Mouse (Mus musculus) embryonic facial prominence, embryonic 15.5 days (tissue): Measurements from ENCODE around the gene G2e3. TPM values are rescaled to one million over a fixed set of nuclear protein-coding genes. Genes with fewer than 3 reads are reported as not detected.

Source experiments
- ATAC-seq: fragments of 200-750 bp; cut with Nextera tagmentation; 2 replicates; pipeline ENCODE4 v1.8.0; 2017; ENCODE audit warnings: low read depth, moderate TSS enrichment; ENCODE audit not compliant: insufficient number of reproducible peaks, low FRiP score, low TSS enrichment
- H3K27ac ChIP-seq: fragments of 300-500 bp; sonication (generic); replicated peaks from 2 replicates; pipeline ENCODE4 v1.5.1; 2015; ENCODE audit warnings: mild to moderate bottlenecking, inconsistent platforms
- H3K27me3 ChIP-seq: fragments of 300-500 bp; sonication (generic); 2 replicates; pipeline ENCODE4 v1.6.1; 2015; ENCODE audit warnings: inconsistent platforms
- H3K36me3 ChIP-seq: fragments of 300-500 bp; sonication (generic); 2 replicates; pipeline ENCODE4 v1.6.1; 2015; ENCODE audit warnings: mild to moderate bottlenecking, inconsistent platforms
- H3K4me1 ChIP-seq: fragments of 300-500 bp; sonication (generic); 2 replicates; pipeline ENCODE4 v1.6.1; 2015; ENCODE audit warnings: inconsistent platforms
- H3K4me2 ChIP-seq: fragments of 300-500 bp; sonication (generic); replicated peaks from 2 replicates; pipeline ENCODE4 v1.6.1; 2015; ENCODE audit warnings: mild to moderate bottlenecking, inconsistent platforms
- H3K4me3 ChIP-seq: fragments of 300-500 bp; sonication (generic); replicated peaks from 2 replicates; pipeline ENCODE4 v1.5.1; 2015; ENCODE audit warnings: mild to moderate bottlenecking, inconsistent platforms
- H3K9ac ChIP-seq: fragments of 300-500 bp; sonication (generic); 2 replicates; pipeline ENCODE4 v1.6.1; 2015; ENCODE audit warnings: inconsistent platforms
- H3K9me3 ChIP-seq: fragments of 300-500 bp; sonication (generic); replicated peaks from 2 replicates; pipeline ENCODE4 v1.6.1; 2016; ENCODE audit warnings: inconsistent platforms
- WGBS: fragments of 180-500 bp; shearing (Covaris S2); methylation state at CpG from one replicate; pipeline ENCODE4 v1.1.7; 2015; 5-methylcytosine and 5-hydroxymethylcytosine counted together
- polyA plus RNA-seq: library from polyadenylated mRNA; unstranded; fragments of >200 nt; fragmentation: Nextera tagmentation; extraction: Ambion mirVana; gene quantifications from 2 replicates; pipeline ENCODE4 v1.2.1, GENCODE M21; 2015

The G2e3 gene
- 25.0 and 25.5 TPM in 2 replicates for polyA plus RNA-seq

DNA sequence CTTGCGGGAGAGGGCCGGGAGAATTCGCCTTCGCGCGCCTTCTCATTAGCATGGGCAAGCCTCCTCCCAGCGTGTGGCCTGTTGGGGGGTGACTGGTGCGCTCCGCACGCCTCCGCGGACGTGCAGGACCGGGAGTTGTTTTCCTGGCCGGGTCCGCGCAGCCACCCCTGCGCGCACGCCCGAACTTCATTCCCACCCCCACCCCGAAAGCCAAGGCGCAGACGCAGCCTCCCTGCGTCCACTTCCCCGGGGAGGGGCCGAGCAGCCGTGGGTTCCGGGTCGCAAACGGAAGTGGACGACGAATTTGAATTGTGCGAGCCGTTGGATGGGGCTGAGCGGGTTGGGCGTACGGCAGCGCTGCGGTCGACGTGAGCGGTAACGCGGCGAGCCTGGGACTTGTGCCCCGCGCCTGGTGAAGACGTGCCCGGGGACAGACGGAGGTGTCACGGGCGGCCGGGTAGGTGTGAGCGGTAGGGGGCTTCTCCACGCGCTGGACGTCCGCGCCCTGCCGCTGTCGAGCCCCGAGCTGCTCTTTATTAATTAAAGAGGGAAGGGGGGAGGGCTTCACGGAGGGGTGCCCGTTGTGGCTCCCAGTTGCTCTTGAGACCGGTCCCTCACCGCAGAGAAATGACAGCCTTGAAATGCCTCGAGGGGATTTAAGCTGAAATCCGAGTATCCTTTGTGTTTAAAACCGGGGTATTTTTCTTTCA lies at the start of gene G2e3:
G2e3 (plus strand) TSS at position 74 of the 710 bp plus-strand sequence.
- H3K27me3 ChIP-seq, result no peaks in the 10 kb centered on the region
- peak; percentile 95 for ATAC-seq
- H3K4me2 ChIP-seq, result peak within 1 kb of the TSS; percentile 54
- peak within 1 kb of the TSS; percentile 70 for H3K9ac ChIP-seq
- under 1% methylated on average over 70 of the region's 70 CpGs for WGBS
- H3K4me1 ChIP-seq, result 0 out of 2 replicates have a peak, but pooled peaks cover 6% of the 10 kb centered on the region
- peaks cover 11% of the 10 kb centered on the region for H3K36me3 ChIP-seq
- H3K4me3 ChIP-seq, result peak within 1 kb of the TSS; percentile 92
- peak within 1 kb of the TSS; percentile 93 for H3K27ac ChIP-seq
- H3K9me3 ChIP-seq, result no peaks in the 10 kb centered on the region

DNA sequence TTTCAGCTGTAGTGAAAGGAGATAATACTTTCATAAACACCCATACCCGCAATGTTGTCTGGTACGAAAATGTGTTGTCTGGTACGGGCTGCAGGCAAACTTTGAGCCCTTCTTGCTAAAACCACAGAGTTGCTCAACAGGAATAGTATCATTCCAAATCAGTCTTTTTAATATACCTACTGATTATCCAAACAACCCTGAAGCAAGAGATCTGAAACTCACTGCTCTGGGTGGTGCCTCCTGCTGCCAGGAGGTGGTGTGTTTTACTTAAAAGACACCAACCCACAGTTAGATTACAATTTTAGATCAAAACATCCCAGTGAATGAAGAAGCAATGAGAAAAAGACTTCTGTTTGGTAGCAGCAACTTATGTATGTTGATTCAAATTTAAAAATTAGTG lies 24.3 kb upstream of the G2e3 start:
- Histone ChIP-seq H3K4me2 (no peak overlapping the region), H3K4me3 (no peak overlapping the region), H3K27me3 (no peaks in the 10 kb centered on the region), H3K27ac (no peak overlapping the region), H3K9me3 (no peaks in the 10 kb centered on the region), H3K4me1 (no peaks in the 10 kb centered on the region), H3K36me3 (no peaks in the 10 kb centered on the region), H3K9ac (no peak overlapping the region)
- 68% methylated on average over 3 of the region's 3 CpGs for WGBS
- ATAC-seq, result no peak

DNA sequence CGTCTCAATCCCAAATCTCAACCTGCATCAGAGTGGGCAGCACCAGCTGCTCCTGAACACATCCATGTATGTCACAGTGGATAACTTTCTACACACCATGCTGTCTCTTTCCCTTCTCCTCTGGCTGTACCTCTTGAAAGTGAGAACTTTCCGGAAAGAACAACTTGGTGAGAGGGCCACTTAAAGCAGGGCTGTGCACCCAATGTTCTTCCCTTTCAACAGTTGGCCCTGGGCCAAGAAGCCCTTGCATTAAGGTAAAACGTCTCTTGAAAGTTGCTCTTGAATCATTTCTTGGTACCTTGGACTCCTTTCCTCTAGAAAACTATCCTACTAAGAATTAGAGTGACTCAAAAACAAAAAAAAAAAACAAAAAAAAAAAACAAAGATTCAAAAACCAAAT lies 21.0 kb upstream of the G2e3 start:
- Histone ChIP-seq H3K9me3 (no peaks in the 10 kb centered on the region), H3K27me3 (no peaks in the 10 kb centered on the region), H3K9ac (no peak overlapping the region), H3K4me1 (no peaks in the 10 kb centered on the region), H3K4me2 (no peak overlapping the region), H3K36me3 (no peaks in the 10 kb centered on the region), H3K27ac (no peak overlapping the region), H3K4me3 (no peak overlapping the region)
- 75% methylated on average over 3 of the region's 3 CpGs for WGBS
- no peak for ATAC-seq

DNA sequence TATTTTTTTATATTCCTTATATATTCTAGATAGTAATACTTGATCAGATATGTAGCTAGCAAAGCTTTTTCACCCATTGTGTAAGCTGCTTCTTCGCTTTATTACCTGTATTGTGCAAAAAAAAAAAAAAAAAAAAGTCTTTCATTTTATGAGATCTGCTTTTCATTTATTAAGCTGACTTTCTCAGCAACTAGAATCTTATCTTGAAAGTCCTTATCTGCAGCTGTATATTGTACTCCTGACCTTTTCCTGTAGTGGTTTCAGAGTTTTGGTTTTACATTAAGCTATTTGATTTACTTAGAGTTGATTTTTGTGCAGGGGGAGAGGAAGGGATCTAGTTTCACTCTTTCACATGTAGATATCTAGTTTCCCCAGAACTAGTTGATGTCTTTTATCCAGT lies 10.8 kb upstream of the G2e3 start:
- ATAC-seq, result no peak
- no peaks in the 10 kb centered on the region for H3K4me1 ChIP-seq
- 82% methylated on average over 1 of the region's 1 CpGs for WGBS

DNA sequence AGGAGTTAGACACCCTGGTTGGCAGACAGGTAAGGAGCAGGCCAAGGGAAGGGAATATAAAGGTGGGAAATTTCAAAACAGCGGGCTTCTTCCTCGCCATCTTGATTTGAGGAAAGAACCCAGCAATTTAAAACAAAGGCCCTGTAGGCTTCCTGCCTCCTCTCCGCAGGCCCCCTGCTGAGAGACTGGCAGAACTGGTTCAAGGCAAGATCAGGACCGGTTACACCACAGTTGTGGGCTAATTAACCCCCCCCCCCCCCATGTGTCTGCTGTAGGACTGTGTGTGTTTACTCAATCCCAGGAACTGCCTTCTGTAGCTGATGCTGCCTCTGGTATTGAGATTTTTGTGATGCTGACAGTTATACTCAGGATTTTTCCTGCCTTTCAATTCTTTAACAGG lies 1.7 kb upstream of the G2e3 start:
- H3K4me3 ChIP-seq, result no peak overlapping the region
- 37% methylated on average over 4 of the region's 4 CpGs for WGBS
- H3K27ac ChIP-seq, result no peak overlapping the region
- H3K36me3 ChIP-seq, result no peaks in the 10 kb centered on the region
- no peaks in the 10 kb centered on the region for H3K9me3 ChIP-seq
- 0 out of 2 replicates have a peak, but pooled peaks cover 6% of the 10 kb centered on the region for H3K4me1 ChIP-seq
- H3K4me2 ChIP-seq, result no peak overlapping the region
- no peak overlapping the region for H3K9ac ChIP-seq
- ATAC-seq, result no peak
- no peaks in the 10 kb centered on the region for H3K27me3 ChIP-seq

More for the DNA sequence above, 10.8 kb upstream of the G2e3 start:
- Histone ChIP-seq H3K9ac (no peak overlapping the region), H3K4me2 (no peak overlapping the region), H3K27me3 (no peaks in the 10 kb centered on the region), H3K36me3 (no peaks in the 10 kb centered on the region), H3K4me3 (no peak overlapping the region), H3K27ac (no peak overlapping the region), H3K9me3 (no peaks in the 10 kb centered on the region)

DNA sequence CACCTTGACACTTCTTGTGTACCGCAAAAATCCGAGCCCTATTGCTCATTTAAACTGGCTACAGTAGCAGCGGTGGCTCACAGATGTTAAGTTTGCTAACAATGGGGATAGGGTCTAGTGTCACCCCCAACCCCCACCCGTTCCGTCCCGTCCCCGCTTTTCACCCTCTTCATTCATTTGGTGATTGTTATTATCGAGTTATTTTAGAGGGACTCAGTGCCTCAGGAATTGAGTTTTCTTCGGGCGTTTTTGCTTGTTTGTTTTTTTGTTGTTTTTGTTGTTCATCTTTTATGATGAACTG lies 787 bp downstream of the G2e3 start:
- H3K4me3 ChIP-seq, result peak overlapping the region; percentile 92
- H3K9me3 ChIP-seq, result no peaks in the 10 kb centered on the region
- H3K4me2 ChIP-seq, result peak overlapping the region; percentile 54
- H3K9ac ChIP-seq, result peak overlapping the region; percentile 70
- H3K36me3 ChIP-seq, result peaks cover 16% of the 10 kb centered on the region
- under 1% methylated on average over 10 of the region's 10 CpGs for WGBS
- H3K4me1 ChIP-seq, result 0 out of 2 replicates have a peak, but pooled peaks cover 6% of the 10 kb centered on the region
- peak overlapping the region; percentile 93 for H3K27ac ChIP-seq
- no peaks in the 10 kb centered on the region for H3K27me3 ChIP-seq
- no peak for ATAC-seq

DNA sequence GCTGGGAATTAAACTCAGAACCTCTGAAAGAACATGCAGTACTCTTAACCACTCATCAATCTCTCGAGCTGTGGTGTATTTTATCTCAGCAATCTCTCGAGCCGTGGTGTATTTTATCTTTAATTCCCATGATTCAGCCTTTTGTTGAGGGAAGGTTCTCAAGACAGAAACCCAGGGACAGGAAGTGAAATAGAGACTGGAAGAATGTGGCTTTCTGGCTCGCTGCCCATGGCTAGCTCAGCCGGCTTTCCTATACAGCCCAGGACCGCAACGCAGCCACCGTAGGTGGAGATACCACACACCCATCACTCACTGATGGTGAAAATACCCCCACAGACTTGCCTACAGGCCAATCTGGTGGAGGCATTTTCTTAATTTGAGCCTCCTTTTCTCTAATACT lies 7.4 kb downstream of the G2e3 start:
- H3K27ac ChIP-seq, result no peak overlapping the region
- H3K4me1 ChIP-seq, result no peaks in the 10 kb centered on the region
- 77% methylated on average over 8 of the region's 8 CpGs for WGBS
- H3K4me3 ChIP-seq, result no peak overlapping the region
- no peak overlapping the region for H3K9ac ChIP-seq
- H3K9me3 ChIP-seq, result no peaks in the 10 kb centered on the region
- H3K36me3 ChIP-seq, result peaks cover 49% of the 10 kb centered on the region
- H3K4me2 ChIP-seq, result no peak overlapping the region
- no peak for ATAC-seq
- H3K27me3 ChIP-seq, result no peaks in the 10 kb centered on the region

DNA sequence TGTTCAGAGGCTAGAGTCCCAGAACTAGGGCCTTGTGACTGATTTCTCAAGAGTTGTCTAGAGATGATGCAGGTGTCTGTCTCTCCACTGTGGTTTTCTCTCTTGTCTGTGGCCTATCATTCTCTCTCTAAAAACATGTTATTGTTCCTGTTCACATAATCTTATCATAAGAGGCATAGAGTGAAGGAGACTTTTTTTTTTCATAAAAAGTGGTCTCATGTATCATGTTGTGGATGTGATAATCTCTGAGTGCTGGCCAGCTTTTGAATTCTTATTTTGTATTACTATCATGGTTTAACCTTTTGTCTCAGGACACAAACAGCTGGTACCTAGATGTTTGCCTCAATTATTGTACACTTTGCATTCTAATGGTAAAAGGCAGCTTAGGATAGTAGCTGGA lies 13.4 kb downstream of the G2e3 start:
- Histone ChIP-seq H3K9ac (no peak overlapping the region), H3K4me1 (no peaks in the 10 kb centered on the region), H3K4me2 (no peak overlapping the region), H3K27me3 (no peaks in the 10 kb centered on the region), H3K36me3 (peaks cover 47% of the 10 kb centered on the region), H3K9me3 (no peaks in the 10 kb centered on the region), H3K27ac (no peak overlapping the region), H3K4me3 (no peak overlapping the region)
- ATAC-seq, result no peak

DNA sequence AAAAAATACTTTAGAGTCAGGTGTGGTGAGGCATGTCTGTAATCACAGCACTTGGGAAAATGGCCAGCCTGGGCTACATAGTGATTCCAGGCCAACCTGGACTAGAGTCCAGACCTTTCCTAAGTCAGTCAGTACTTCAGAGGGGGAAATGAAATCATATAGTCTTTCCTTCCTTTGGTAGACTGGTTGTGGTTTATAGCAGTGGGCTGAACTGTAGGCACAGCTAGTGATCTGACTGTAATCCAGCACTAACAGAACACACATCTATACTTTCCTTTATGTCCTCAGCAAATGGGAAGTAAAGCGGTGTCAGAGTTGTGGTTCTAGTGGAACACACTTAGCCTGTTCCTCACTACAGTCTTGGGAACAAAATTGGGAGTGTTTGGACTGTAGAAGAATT lies 15.0 kb downstream of the G2e3 start:
- no peaks in the 10 kb centered on the region for H3K9me3 ChIP-seq
- H3K4me1 ChIP-seq, result no peaks in the 10 kb centered on the region
- no peak overlapping the region for H3K27ac ChIP-seq
- H3K4me3 ChIP-seq, result no peak overlapping the region
- no peak for ATAC-seq
- H3K36me3 ChIP-seq, result peaks cover 47% of the 10 kb centered on the region
- 100% methylated on average over 1 of the region's 1 CpGs for WGBS
- H3K27me3 ChIP-seq, result no peaks in the 10 kb centered on the region
- no peak overlapping the region for H3K9ac ChIP-seq
- no peak overlapping the region for H3K4me2 ChIP-seq

DNA sequence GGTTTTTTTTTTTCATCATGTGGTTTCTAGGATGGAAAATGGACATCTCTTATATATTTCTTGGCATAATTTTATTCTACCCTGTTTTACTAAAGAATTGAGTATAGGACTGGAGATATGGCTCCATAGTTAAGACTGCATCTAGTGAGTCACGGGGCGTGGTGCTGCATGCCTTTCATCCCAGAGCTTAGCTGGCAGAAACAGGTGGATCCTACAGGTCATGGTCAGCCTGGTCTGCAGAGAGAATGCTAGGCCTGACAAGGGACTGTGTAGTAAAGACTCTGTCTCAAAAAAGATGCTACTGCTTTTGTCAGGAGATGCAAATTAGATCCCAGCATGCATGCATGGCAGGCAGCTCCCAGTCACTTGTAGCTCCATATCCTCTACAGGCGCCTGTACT lies 20.6 kb downstream of the G2e3 start:
- Histone ChIP-seq H3K36me3 (peaks cover 45% of the 10 kb centered on the region), H3K4me2 (no peak overlapping the region), H3K27me3 (no peaks in the 10 kb centered on the region), H3K4me3 (no peak overlapping the region), H3K4me1 (no peaks in the 10 kb centered on the region), H3K27ac (no peak overlapping the region), H3K9me3 (no peaks in the 10 kb centered on the region), H3K9ac (no peak overlapping the region)
- WGBS, result 94% methylated on average over 3 of the region's 3 CpGs
- no peak for ATAC-seq

DNA sequence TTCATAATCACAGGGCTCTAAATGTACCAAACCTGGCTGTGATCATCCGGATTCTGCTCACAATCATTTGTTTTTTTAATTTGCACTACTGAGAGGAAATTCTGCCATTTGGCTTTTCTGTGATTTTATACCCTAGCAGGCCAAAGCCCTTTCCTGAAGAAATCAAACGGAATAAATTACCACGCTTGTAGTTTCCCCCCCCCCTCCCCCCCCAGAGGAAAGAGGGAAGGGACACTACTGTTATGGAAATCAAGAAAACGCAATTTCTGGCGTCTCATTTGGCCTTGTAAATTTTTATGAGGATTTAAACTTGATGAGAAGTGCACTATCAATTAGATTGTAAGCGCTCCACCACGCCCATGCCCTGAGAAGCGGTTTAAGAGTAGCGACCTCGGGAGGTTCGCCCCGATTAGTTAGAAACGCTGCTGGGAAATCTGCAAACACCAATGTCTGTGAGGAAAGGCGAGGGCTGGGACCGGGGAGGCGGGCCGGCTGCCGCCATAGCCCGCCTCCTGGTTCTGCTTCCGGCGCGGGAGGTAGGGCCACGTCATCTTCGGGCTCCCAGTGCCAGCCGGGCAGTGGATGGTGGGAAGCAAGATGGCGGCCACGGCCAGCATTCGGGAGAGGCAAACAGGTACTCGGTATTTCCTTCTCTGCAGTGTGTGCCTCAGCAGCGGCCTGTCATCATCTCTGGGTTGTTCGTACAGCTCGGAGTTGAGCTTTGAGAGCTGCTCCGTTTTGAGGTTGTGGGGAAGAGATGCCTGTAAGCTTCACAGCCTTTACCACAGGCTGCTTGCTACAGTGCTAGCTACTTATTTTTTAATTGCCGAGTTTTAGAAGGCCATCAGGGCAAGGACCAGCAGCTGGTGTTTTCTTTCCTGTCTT lies 29.4 kb downstream of the G2e3 start, which contains the start of gene Scfd1:
Scfd1 (plus strand) TSS at position 508 of the 885 bp plus-strand sequence.
- H3K27ac ChIP-seq, result peak within 1 kb of the TSS; percentile 83
- no peaks in the 10 kb centered on the region for H3K9me3 ChIP-seq
- no peaks in the 10 kb centered on the region for H3K27me3 ChIP-seq
- peaks cover 6% of the 10 kb centered on the region; the same call in 1 of the 2 replicates for H3K4me1 ChIP-seq
- H3K4me2 ChIP-seq, result peak within 1 kb of the TSS; percentile 53
- peaks cover 20% of the 10 kb centered on the region for H3K36me3 ChIP-seq
- peak within 1 kb of the TSS; percentile 81 for H3K9ac ChIP-seq
- under 1% methylated on average over 34 of the region's 34 CpGs for WGBS
- ATAC-seq, result peak; percentile 100
- H3K4me3 ChIP-seq, result peak within 1 kb of the TSS; percentile 72
